Mouse (Mus musculus) adrenal gland, postnatal 14 days (tissue): Measurements from ENCODE around the gene Cfap46. TPM values are rescaled to one million over a fixed set of nuclear protein-coding genes. Genes with fewer than 3 reads are reported as not detected.

Experiments used
- DNase-seq: peaks from one replicate; pipeline ENCODE4 v3.0.0; 2021; ENCODE audit warnings: mixed read lengths
- long read RNA-seq, 2 experiments: library from polyadenylated mRNA; stranded (forward); transcript quantifications; one replicate each; pipeline ENCODE4 v2.0.0; 2021
- total RNA-seq: library from RNA; stranded (reverse); gene quantifications from 2 replicates; pipeline ENCODE4 v1.2.3, GENCODE M21; 2021

Cfap46 gene
- 0.48 and 0.56 TPM in 2 replicates for total RNA-seq
- long read RNA-seq, experiment 1: 0 reads
- long read RNA-seq, experiment 2: 0 reads

DNA sequence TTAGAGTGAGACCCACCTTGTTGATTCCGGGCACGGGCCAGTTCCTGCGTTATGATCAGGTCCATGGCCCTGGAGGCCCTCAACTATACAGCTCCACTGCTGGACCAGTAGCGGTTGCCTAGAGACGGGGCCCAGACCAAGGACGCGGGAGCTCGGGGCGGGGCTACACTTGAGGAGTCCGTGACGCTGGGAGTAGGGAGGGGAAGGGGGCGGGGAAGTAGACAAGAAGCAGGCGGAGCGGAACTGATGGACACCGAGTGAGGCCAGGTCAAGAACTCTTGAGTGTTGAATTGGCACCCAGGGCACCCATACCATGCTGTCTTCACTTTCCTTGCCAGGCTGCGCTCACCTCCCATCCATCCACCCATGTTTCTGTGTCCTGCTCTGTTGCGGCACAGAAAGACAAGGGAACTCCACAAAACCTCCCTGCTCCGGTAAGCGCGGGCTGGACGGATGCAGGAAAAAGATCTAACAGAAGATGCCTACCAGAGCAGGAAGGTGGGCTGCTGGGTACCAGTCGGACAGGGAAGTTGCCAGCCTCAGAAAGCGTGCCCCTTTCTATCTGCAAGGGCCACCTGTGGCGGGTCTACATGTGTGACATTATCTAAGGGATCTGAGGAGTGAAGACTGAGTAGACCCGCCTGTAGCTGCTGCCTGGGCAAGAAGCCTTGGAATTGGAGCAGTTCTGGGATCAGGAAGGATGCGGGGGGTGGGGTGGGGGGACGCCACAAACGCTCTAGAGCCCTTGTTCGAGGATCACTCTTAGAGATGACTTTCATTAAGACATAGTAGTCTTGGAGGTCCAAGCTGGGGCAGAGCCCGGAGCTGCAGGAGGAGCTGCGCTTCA is at the start of gene Cfap46:
Gene Cfap46 (minus strand): TSS at position 112 of the 847 bp plus-strand sequence.
- DNase-seq: peak; percentile 95

DNA sequence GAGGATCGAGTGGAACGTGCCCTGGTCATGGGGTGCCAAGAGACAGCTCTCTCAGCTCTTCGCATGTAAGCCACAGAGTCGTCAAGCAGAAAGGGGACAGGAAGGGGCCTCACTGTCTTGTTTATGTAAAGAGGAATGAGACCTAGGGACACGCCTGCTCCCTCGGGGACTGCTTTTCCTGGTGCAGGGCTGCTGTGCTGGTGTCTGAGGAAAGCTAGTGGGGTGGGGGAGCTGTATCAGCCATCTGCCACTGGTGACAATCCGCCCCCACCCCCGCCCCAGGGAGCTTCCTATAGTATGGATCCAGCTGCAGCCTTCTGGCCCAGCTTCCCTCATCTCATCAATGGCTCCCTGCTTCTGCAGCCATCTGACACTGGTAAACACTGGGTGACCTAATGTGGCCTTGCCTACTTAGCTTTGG is 47.7 kb upstream of the Cfap46 start:
- no peak for DNase-seq

DNA sequence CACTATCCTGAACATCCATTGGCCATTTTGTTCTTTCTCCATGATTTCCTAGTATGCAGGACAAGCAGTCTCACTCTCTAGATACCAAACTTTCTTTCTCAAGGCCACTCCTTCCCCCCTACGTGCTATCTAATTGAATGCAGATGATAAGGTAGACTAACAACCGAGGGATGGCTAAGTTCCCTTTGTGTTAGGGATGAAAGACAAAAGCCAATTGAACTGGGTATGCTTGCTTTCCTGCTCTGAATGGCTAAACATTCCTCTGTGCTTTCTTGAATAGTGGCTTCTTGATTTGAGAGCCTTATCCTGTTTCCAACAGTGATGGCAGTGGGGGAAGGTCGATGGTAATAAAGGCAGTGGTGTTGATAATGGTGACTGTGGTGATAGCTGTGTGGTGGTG is 43.5 kb upstream of the Cfap46 start:
- no peak for DNase-seq

DNA sequence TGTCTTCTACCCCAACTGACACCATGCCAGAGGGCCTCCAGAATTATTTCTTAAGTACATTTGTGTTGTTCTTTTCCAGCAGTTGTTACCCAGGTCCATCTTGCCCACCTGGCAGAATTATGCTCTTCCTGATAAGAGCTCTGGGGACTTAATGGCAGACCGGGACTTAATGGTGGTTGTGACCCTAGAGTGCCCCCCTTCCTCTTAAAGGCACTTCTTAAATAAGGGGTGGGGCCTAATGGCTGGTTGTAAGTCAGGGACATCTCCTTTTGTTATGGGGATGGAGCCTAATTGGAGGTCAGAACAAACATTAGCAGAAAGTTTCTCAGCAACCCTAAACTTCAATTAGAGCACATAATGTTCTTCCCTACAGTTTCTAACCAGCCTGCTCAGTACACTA is 42.0 kb upstream of the Cfap46 start:
- no peak for DNase-seq

DNA sequence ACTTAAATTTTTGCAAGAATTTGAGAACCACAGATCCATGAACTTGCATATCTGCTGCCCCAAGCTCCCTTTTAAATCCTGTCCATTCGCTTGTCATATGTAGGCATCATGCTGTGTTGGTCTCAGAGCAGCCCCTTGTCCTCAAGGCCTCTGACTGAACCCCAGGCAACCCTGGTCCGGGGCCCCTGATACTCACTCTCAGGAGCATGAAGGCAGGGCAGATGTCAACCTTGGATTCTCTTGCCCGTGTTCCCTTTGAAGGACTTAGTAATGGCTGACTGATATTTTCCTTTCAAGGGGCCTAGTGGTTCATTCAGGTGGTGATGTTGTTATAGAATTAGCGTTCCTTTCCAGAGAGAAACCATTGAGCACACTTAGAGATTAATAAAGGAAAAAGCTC is 40.4 kb upstream of the Cfap46 start:
- DNase-seq: no peak

DNA sequence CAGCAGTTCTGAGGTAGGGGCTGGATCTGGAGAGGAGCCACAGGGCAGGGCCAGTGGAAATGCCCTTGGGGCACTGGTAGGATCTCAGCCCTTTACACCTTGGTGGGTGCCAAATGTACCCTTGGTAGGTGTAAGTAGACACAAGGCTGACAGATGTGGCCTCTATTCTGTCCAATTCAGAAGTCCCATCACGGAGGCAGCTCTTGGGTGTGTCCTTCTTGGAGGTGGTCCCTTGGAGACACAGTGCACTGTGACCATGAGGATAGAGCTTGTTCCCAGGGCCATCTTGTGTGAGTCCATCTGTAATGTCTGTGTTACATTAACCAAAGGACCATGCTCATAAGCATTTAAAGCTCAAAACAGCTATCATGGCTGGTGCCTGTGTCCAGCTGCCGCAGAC is 37.6 kb upstream of the Cfap46 start:
- no peak for DNase-seq

DNA sequence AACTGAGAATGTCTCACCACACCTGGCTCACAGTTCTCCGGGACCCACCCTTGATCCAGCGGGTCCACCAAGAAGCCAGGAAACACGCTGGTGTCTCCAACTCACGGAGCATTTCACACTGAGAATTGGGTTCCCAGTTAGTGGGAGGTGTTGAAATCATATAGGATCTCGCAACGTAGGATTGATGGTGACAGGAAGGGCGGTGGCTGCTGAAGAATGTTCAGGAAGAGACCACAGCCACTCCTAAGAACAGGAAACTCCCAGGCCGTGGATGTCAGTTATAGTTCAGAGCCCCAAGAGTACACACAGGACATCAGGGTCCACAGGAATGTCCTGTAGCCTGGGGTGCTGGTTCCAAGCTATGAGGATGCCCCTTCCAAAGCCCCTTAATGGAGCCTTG is 34.2 kb upstream of the Cfap46 start:
- DNase-seq: no peak

DNA sequence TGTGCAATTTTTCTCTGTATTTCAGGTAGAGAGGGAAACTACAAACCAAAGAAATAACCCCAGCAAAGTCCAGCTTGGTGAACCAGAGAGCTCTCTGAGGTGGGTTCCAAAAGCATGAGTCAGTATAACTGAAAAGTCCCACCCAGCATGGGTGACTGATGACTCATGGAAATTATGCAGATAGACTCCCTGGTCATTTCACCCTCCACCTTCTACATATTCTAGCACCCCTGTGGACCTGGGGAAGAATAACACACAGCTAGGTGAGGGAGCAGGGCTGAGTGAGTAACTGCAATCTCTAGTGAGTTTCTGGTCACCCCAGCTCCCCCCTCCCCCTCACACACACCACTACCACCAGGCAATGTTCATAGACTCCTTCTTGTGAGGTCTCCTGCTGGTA is 28.2 kb upstream of the Cfap46 start:
- DNase-seq: no peak

DNA sequence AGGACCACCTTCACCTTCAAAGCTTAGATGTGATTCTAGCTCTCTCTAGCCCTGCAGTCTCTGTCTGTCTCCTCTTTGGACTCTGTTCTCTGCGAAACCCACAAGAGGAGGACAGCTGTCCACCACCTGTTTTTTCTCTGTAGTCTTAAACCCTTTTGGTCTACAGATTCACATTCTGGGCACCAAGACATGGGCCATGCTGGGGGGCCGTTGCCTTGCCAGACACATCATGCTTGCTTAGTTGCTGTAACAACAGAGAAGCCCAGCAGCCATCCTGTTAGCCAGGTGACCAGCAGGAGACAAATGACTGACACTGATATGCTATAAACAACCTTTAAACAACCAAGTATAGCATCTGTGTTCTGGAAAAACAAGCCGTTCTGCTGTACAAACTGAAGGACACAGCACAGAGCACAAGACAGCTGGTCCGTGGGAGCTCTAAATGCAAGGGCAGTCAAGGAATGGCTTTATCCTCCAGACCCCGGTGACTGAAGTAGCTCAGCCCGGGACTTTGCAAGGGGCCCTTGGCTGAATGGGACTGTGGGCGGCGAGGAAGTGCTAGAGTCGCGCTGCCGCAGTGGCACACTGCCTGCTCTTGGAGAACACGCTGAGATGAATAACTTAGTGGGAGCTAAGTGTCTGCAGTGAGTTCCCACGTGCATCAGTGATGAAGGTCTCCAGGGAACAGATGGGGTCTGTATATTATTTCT is 22.9 kb upstream of the Cfap46 start:
- DNase-seq: no peak

DNA sequence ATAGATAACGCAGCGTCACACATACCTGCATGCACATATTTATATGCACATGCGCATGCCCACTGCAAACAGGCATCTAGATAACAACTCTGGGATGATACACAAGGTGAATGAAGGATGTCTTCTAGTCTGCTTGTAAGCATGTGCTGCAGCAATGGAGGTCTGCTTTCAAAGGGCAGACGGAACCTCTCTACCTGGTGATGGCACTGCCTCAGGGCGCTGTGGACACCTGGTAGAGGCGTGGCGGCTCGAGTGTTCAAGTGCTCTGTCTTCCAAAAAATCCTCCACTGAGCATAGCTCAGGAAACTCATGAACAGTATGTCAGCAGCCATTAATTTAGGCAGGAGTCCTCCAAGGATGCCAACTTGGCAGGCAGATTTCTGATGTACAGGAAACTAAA is 22.2 kb upstream of the Cfap46 start:
- no peak for DNase-seq

DNA sequence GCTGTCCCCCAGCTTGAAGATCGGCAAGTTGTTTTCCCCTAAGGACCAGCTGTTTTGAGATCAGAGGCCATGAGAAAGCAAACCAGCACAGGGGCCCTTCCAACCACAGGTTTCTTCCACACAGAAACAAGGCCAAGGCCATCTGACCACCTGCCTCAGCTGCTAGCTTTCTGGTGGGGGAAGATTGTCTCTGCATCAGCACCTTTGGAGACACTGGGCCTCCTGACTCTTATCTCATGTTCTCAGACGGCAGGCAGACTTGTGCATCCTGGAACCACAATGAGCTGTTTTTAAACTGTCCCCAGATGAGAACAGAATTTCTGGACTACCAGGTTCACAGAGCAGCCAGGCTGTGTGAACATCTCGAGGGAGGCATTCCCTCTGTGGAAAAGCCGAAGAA is 21.5 kb upstream of the Cfap46 start:
- no peak for DNase-seq

DNA sequence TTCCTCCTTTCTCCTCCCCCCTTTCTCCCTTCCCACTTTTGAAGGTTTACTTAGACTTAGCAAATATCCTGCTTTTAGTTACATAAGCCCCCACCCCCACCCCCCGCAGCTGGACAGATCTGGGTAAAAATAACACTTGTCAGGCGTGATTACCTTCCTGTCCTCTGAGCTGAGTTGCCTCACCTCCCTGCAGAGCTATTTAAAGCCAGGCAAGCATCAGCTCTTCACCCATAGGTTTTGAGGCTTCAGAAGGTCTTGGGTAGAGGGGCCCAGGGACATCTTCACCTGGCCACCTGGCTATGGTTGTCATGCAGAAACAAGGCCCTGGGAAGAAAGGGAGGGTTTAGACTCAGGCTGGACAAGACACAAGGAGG is 20.2 kb upstream of the Cfap46 start:
- no peak for DNase-seq

DNA sequence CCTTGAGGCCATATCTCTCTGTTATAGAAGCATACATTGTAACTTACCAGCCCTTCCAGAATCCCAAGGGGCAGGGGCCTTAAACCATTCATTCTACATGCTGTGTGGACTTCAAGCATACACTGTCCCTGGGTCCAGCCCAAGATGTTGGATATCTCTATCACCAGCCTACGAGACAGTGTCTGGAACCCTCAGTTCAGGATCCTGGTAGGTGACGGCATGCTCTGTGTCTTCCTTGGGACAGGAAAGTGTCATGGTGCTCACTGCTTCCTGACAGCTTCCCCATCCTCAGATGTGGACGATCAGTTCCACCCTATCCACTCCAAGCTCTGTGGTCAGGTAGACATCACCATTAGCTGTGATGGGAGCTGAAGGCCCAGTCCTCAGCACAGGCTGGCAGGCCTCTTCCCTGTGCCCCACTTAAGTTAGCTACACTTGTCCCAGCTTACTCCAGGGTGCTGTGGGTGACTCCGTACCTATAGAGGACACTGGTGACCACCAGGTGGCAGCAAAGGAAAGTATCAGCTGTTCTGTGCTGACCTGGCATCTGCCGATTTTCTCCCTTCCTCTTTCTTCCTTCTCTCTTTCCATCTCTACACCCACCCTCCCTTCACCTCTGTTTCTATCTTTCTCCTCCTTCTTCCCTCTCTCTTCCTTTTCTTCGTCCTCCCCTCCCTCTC is 19.7 kb upstream of the Cfap46 start:
- DNase-seq: peak; percentile 87

DNA sequence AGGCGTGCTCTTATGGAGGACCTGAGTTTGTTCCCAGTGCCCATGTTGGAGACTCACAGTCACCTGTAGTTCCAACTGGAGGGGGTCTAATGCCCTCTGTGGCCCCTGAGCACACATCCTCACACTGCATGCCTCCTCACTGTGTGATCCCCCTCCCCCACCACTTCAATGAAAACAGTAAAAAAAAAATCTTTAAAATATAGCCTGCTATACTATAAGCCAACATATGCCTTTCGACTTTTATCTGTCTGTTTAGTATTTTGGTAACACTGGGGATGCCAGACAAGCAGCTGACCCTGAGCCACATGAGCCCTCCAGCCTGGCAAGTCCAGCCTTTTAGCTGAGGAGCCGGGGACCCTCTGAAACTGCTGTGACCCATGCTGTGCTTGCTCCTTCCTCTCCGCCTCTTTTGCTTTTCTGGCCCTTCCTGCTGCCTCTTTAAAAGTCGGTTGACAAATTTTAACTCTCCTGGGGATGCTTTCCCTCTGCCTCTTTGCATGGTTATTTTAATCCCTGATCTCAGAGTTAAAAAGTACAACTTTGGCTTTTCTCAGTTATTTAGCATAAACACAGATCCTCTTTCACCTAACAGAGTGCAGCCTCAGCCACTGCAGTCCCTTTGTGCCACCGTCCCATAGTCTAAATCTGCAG is 18.2 kb upstream of the Cfap46 start:
- DNase-seq: no peak

DNA sequence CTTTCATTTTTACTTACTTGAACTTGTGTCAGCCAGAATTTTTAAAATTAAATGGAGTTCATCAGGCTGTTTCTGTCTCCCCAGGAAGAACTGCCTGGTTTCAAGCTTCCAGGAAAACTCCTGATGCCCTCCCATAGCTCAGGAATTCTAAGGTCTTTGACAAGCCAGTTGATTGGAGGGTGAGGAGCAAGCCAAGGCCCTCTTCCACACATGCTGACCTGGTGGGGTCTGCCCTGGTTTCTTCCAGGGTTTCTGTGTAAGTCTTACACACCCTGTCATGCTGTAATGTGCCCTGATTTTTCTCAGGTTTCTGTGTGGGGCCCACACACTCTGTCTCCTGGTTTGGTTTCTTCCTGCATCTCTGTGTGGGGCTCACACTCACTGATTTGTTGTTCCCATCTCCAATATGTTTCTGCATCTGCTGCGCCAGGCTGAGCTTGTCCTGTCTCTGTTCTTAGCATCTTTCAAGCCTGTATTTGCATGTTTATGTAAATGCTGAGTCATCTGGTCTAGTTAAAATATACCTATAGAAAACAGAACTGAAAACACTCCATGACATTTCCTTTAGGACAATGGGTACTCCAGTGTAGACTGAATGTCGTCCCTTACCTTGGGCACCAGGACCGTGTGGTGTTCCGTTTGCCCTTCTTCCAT is 9.2 kb upstream of the Cfap46 start:
- DNase-seq: no peak

DNA sequence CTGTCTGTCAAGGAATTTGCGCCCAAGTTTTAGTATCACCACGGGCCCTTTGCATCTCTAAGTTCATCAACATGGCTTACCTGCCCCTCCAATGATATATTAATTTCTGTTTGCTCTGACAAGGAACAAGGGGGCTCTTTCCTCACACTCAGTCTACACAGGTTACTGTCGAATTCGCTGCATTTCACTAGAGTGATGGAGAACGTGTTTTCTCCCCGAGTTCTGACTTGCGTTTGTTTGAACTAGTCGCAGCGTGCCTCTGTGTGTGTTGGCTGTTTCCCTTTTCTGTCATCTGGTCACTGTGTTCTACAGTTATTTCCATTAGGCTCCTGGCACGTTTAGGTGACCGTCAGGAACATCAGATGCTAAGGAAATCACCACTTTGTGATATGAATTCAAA is 8.6 kb upstream of the Cfap46 start:
- DNase-seq: no peak

DNA sequence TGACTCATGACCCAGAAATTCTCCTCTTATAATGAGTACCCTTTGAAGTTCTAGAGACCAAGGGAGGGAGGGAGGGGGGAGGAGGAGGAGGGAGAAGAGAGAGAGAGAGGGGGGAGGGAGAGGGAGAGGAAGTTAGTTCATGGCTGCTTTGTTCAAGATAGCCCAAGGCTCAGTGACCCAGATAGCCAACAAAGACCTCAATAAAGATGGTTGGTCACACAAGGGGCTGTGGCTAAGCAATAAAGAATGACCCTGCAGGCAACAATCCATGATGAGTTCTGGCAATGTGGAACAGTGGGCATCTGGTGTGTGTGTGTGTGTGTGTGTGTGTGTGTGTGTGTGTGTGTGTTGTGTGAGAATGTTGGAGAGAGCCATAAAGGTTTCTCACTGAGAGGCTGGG is 1.7 kb upstream of the Cfap46 start:
- DNase-seq: no peak

DNA sequence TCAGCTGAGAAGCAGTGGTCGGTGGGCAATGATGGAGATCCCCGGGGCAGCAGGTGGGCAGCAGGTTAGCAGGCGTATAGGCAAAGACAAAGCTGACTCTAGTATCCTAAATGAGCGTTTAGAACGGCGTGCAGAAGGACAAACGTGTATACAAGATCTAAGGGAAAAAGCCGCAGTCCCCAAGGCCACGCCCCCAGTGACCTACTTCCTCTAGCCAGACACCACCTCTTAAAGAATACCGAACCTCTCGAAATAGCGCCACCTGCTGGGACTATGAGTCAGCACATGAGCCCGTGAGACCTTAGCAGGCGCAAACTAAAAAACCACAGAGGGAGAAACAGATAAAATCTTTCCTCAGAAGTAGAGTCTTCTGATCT is 924 bp upstream of the Cfap46 start:
- DNase-seq: peak; percentile 94

DNA sequence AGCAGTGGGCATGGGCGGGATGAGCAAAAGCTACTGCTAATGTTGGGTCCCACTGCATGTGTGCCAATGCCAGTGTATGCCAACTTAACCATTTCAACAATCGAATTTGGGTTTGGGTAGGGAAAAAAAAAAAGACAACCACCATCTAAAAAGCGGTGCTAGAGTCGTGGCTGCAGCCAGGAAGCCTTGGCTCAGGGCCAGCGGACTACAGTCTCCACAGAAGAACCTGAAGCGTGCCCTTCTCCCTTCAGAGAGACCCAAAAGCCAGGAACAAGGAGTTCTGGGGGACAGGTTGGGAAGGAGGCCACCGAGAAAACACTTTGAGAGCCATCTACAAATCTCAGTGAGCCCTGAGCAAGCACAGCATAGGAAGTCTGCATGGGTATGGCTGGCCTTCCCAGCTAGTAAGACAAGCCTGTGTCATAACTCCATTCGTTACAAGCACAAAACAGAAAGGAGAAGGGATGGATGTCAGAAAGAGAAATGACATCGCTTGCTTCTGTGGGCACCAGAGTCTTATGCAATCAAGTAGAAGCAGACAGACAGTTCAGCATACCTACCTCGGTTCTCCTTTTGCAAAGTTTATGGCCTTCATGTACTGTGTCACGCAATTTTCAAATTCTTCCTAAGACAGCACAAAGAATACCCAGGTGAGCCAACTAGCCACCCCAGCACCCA is 1.6 kb downstream of the Cfap46 start:
- DNase-seq: no peak

DNA sequence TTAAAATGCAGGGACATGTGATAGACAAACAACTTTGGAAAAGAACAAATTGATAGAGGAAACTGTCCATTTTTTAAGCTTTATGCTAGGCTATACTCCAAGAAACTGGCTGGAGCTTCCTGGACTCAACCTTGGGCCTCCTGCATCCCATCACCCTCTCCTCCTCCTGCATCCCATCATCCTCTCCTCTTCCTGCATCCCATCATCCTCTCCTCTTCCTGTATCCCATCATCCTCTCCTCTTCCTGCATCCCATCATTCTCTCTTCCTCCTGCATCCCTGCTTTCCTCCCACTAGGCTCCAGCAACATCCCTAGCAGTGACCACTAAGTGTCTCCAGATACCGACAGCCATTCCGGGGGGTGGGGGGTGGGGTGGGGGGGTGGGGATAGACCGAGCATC is 7.2 kb downstream of the Cfap46 start:
- no peak for DNase-seq

DNA sequence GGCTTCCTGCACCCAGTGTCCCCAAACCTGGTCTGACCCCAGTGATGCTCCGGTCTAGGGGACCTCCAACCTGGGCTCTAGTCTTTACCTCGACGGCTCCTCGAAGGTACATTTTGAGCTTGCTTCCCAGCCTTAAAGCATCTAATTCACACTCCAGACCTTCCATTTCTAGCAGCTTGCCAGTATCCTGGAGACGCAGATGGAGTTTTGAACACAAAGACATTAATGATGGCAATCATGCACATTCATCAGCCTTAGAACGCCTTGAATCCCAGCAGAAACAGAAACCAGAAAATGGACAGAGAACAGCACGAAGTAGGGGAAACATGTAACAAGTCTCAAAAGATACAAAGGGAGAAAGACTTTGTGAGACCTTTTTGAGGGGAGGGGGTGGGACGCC is 16.7 kb downstream of the Cfap46 start:
- no peak for DNase-seq

DNA sequence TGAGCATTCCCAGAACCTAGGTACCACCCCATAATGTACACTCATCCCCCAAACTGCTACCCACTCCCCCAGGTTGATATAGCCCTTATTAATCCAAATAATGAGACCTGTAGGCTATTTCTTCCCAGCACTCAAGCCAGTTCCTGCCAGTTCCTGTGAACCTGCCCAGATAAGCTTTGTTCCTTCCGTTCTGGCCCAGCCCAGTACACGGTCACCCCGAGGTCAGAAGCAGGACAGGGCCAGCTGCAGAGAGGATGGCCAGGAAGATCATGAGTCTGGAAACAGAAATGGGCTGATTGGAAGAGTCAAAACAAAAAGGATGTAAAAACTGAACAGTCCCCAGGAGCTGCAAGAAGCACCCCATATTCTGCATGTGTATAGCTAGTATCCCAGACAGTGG is 20.3 kb downstream of the Cfap46 start:
- no peak for DNase-seq
